Mouse (Mus musculus) forebrain, embryonic 12.5 days (tissue): Measurements from ENCODE around the gene Plppr5. TPM values are rescaled to one million over a fixed set of nuclear protein-coding genes. Genes with fewer than 3 reads are reported as not detected.
A peak's percentile ranks its signal among the peaks of the same experiment; 100 is the strongest.

Experiments used
- ATAC-seq: fragments of 200-750 bp; cut with Nextera tagmentation; 2 replicates; pipeline ENCODE4 v1.8.0; 2017; ENCODE audit warnings: moderate TSS enrichment; ENCODE audit not compliant: low FRiP score
- H3K27ac ChIP-seq: fragments of 300-500 bp; sonication (generic); 2 replicates; pipeline ENCODE4 v1.5.1; 2016; ENCODE audit warnings: mild to moderate bottlenecking
- H3K27me3 ChIP-seq: fragments of 300-500 bp; sonication (generic); 2 replicates; pipeline ENCODE4 v1.6.1; 2016; ENCODE audit warnings: mild to moderate bottlenecking
- H3K36me3 ChIP-seq: fragments of 300-500 bp; sonication (generic); replicated peaks from 2 replicates; pipeline ENCODE4 v1.6.1; 2016; ENCODE audit warnings: mild to moderate bottlenecking
- H3K4me1 ChIP-seq: fragments of 300-500 bp; sonication (generic); 2 replicates; pipeline ENCODE4 v1.6.1; 2016
- H3K4me2 ChIP-seq: fragments of 300-500 bp; sonication (generic); 2 replicates; pipeline ENCODE4 v1.6.1; 2016; ENCODE audit warnings: mild to moderate bottlenecking, moderate library complexity
- H3K4me3 ChIP-seq: fragments of 300-500 bp; sonication (generic); replicated peaks from 2 replicates; pipeline ENCODE4 v1.5.1; 2016; ENCODE audit warnings: mild to moderate bottlenecking
- H3K9ac ChIP-seq: fragments of 300-500 bp; sonication (generic); 2 replicates; pipeline ENCODE4 v1.6.1; 2016; ENCODE audit warnings: mild to moderate bottlenecking
- H3K9me3 ChIP-seq: fragments of 300-500 bp; sonication (generic); 2 replicates; pipeline ENCODE4 v1.6.1; 2016
- WGBS: fragments of 180-500 bp; shearing (Covaris S2); methylation state at CpG from one replicate; pipeline ENCODE4 v1.1.7; 2016; 5-methylcytosine and 5-hydroxymethylcytosine counted together
- polyA plus RNA-seq: library from polyadenylated mRNA; unstranded; fragments of >200 nt; fragmentation: Nextera tagmentation; extraction: Ambion mirVana; gene quantifications from 2 replicates; pipeline ENCODE4 v1.2.1, GENCODE M21; 2016

The Plppr5 gene
- polyA plus RNA-seq, 1 experiment from 2014 or later: 0.36 TPM

- WGBS: 91% methylated on average over 13 of the region's 13 CpGs
- Histone ChIP-seq H3K4me1 (peaks cover 5% of the 10 kb centered on the region), H3K27ac (no peak overlapping the region), H3K36me3 (no peaks in the 10 kb centered on the region), H3K9me3 (no peaks in the 10 kb centered on the region), H3K9ac (no peak overlapping the region), H3K4me2 (no peak overlapping the region), H3K4me3 (no peak overlapping the region), H3K27me3 (no peaks in the 10 kb centered on the region)
- ATAC-seq: no peak
Observed at GRCm38 (mm10) chr3:117625257-117626001, 50.8 kb downstream of the Plppr5 start.

- Histone ChIP-seq H3K9ac (no peak overlapping the region), H3K27ac (no peak overlapping the region), H3K4me1 (peaks cover 5% of the 10 kb centered on the region), H3K27me3 (no peaks in the 10 kb centered on the region), H3K4me2 (no peak overlapping the region), H3K36me3 (no peaks in the 10 kb centered on the region), H3K4me3 (no peak overlapping the region), H3K9me3 (no peaks in the 10 kb centered on the region)
- WGBS: 25% methylated on average over 3 of the region's 3 CpGs
- ATAC-seq: no peak
Observed at GRCm38 (mm10) chr3:117628799-117629198, 54.2 kb downstream of the Plppr5 start.

GRCm38 (mm10) chr3:117630332-117630731 is 55.7 kb downstream of the Plppr5 start:
- H3K4me2 ChIP-seq: no peak overlapping the region
- no peak overlapping the region for H3K9ac ChIP-seq
- H3K27me3 ChIP-seq: no peaks in the 10 kb centered on the region
- WGBS: 71% methylated on average over 2 of the region's 2 CpGs
- peaks cover 5% of the 10 kb centered on the region for H3K4me1 ChIP-seq
- H3K9me3 ChIP-seq: no peaks in the 10 kb centered on the region
- no peak for ATAC-seq
- H3K36me3 ChIP-seq: no peaks in the 10 kb centered on the region
- H3K27ac ChIP-seq: no peak overlapping the region
- H3K4me3 ChIP-seq: no peak overlapping the region

GRCm38 (mm10) chr3:117648612-117649011 is 74.0 kb downstream of the Plppr5 start:
- WGBS: 62% methylated on average over 8 of the region's 8 CpGs
- Histone ChIP-seq H3K27ac (no peak overlapping the region), H3K4me2 (no peak overlapping the region), H3K27me3 (no peaks in the 10 kb centered on the region), H3K4me1 (no peaks in the 10 kb centered on the region), H3K9ac (no peak overlapping the region), H3K4me3 (no peak overlapping the region), H3K9me3 (no peaks in the 10 kb centered on the region), H3K36me3 (no peaks in the 10 kb centered on the region)
- no peak for ATAC-seq

GRCm38 (mm10) chr3:117664316-117664715 is 89.7 kb downstream of the Plppr5 start:
- Histone ChIP-seq H3K4me1 (no peaks in the 10 kb centered on the region), H3K4me3 (no peak overlapping the region), H3K36me3 (no peaks in the 10 kb centered on the region), H3K4me2 (no peak overlapping the region), H3K27me3 (no peaks in the 10 kb centered on the region), H3K9ac (no peak overlapping the region), H3K9me3 (no peaks in the 10 kb centered on the region), H3K27ac (no peak overlapping the region)
- ATAC-seq: peak; percentile 33; the same call in 1 of the 2 replicates
- 63% methylated on average over 1 of the region's 1 CpGs for WGBS

- Histone ChIP-seq H3K4me3 (no peak overlapping the region), H3K27ac (no peak overlapping the region), H3K4me1 (no peaks in the 10 kb centered on the region), H3K4me2 (no peak overlapping the region), H3K9ac (no peak overlapping the region), H3K36me3 (no peaks in the 10 kb centered on the region), H3K27me3 (no peaks in the 10 kb centered on the region), H3K9me3 (no peaks in the 10 kb centered on the region)
- ATAC-seq: no peak
- WGBS: 86% methylated on average over 6 of the region's 6 CpGs
Observed at GRCm38 (mm10) chr3:117679189-117679588, 104.6 kb downstream of the Plppr5 start.

- Histone ChIP-seq H3K9ac (no peak overlapping the region), H3K9me3 (no peaks in the 10 kb centered on the region), H3K4me2 (no peak overlapping the region), H3K27ac (no peak overlapping the region), H3K36me3 (no peaks in the 10 kb centered on the region), H3K4me3 (no peak overlapping the region), H3K4me1 (no peaks in the 10 kb centered on the region), H3K27me3 (no peaks in the 10 kb centered on the region)
- ATAC-seq: peak; percentile 60; the same call in 1 of the 2 replicates
- WGBS: 51% methylated on average over 6 of the region's 6 CpGs
Observed at GRCm38 (mm10) chr3:117684640-117685039, 110.0 kb downstream of the Plppr5 start.

- Histone ChIP-seq H3K36me3 (no peaks in the 10 kb centered on the region), H3K27ac (no peak overlapping the region), H3K4me2 (no peak overlapping the region), H3K4me3 (no peak overlapping the region), H3K27me3 (no peaks in the 10 kb centered on the region), H3K9me3 (no peaks in the 10 kb centered on the region), H3K9ac (no peak overlapping the region), H3K4me1 (no peaks in the 10 kb centered on the region)
- ATAC-seq: no peak
- 88% methylated on average over 3 of the region's 3 CpGs for WGBS
Observed at GRCm38 (mm10) chr3:117686036-117686435, 111.4 kb downstream of the Plppr5 start.

- ATAC-seq: no peak
- Histone ChIP-seq H3K4me3 (no peak overlapping the region), H3K27ac (no peak overlapping the region), H3K27me3 (no peaks in the 10 kb centered on the region), H3K9me3 (no peaks in the 10 kb centered on the region), H3K9ac (no peak overlapping the region), H3K36me3 (no peaks in the 10 kb centered on the region), H3K4me2 (no peak overlapping the region), H3K4me1 (no peaks in the 10 kb centered on the region)
- WGBS: 91% methylated on average over 7 of the region's 7 CpGs
Observed at GRCm38 (mm10) chr3:117686648-117687047, 112.0 kb downstream of the Plppr5 start.

- Histone ChIP-seq H3K9me3 (no peaks in the 10 kb centered on the region), H3K4me1 (no peaks in the 10 kb centered on the region), H3K4me2 (no peak overlapping the region), H3K9ac (no peak overlapping the region), H3K27ac (no peak overlapping the region), H3K36me3 (no peaks in the 10 kb centered on the region), H3K4me3 (no peak overlapping the region), H3K27me3 (no peaks in the 10 kb centered on the region)
- ATAC-seq: no peak
- WGBS: 57% methylated on average over 1 of the region's 1 CpGs
Observed at GRCm38 (mm10) chr3:117694736-117695135, 120.1 kb downstream of the Plppr5 start.

- H3K36me3 ChIP-seq: no peaks in the 10 kb centered on the region
- 87% methylated on average over 5 of the region's 5 CpGs for WGBS
- H3K27me3 ChIP-seq: no peaks in the 10 kb centered on the region
- H3K4me2 ChIP-seq: no peak overlapping the region
- no peak overlapping the region for H3K27ac ChIP-seq
- H3K4me1 ChIP-seq: no peaks in the 10 kb centered on the region
- H3K9ac ChIP-seq: no peak overlapping the region
- H3K4me3 ChIP-seq: no peak overlapping the region
- no peak for ATAC-seq
- H3K9me3 ChIP-seq: no peaks in the 10 kb centered on the region
Observed at GRCm38 (mm10) chr3:117696350-117696749, 121.7 kb downstream of the Plppr5 start.

GRCm38 (mm10) chr3:117708788-117709187 is 134.2 kb downstream of the Plppr5 start:
- H3K9ac ChIP-seq: no peak overlapping the region
- H3K36me3 ChIP-seq: no peaks in the 10 kb centered on the region
- H3K27ac ChIP-seq: no peak overlapping the region
- H3K9me3 ChIP-seq: no peaks in the 10 kb centered on the region
- H3K27me3 ChIP-seq: no peaks in the 10 kb centered on the region
- H3K4me2 ChIP-seq: no peak overlapping the region
- no peak for ATAC-seq
- H3K4me1 ChIP-seq: no peaks in the 10 kb centered on the region
- no peak overlapping the region for H3K4me3 ChIP-seq

GRCm38 (mm10) chr3:117716534-117717280 is 142.1 kb downstream of the Plppr5 start:
- Histone ChIP-seq H3K36me3 (no peaks in the 10 kb centered on the region), H3K4me3 (no peak overlapping the region), H3K4me2 (no peak overlapping the region), H3K4me1 (no peaks in the 10 kb centered on the region), H3K9me3 (no peaks in the 10 kb centered on the region), H3K27me3 (no peaks in the 10 kb centered on the region), H3K9ac (no peak overlapping the region), H3K27ac (no peak overlapping the region)
- WGBS: 85% methylated on average over 3 of the region's 3 CpGs
- ATAC-seq: no peak
